Mouse (Mus musculus): Measurements from ENCODE around the gene Olfr18. TPM values are rescaled to one million over a fixed set of nuclear protein-coding genes. Genes with fewer than 3 reads are reported as not detected.
A peak's percentile ranks its signal among the peaks of the same experiment; 100 is the strongest.
"Not testable (repeated sequence)": the region's sequence is repeated elsewhere in the genome, so short reads cannot be mapped to it uniquely, and the experiment has no call there.

The Olfr18 gene
- polyA plus RNA-seq (2014; fragmentation: Nextera tagmentation; extraction: Ambion mirVana) = not detected in 2 replicates

GRCm38 (mm10) chr9:20335994-20336393, at the start of gene Olfr18:
Gene Olfr18, minus strand, starts transcription at chr9:20336094.
- Histone ChIP-seq H3K27me3 (ENCODE audit: control insufficient read depth, insufficient read depth, low read length) (no peaks in the 10 kb centered on the region), H3K4me3 (ENCODE audit: low read length) (no peak within 1 kb of the TSS), H3K4me2 (replicated peaks; ENCODE audit: low read depth, low read length) (no peak within 1 kb of the TSS), H3K4me1 (ENCODE audit: control insufficient read depth, insufficient read depth, low read length) (no peaks in the 10 kb centered on the region), H3K36me3 (ENCODE audit: control insufficient read depth, insufficient read depth, low read length) (no peaks in the 10 kb centered on the region), H3K27ac (ENCODE audit: low read depth, low read length) (no peak within 1 kb of the TSS), H3K9ac (ENCODE audit: low read depth, low read length) (no peak within 1 kb of the TSS), H3K9me3 (ENCODE audit: control insufficient read depth, low read length) (no peaks in the 10 kb centered on the region)
- no peak for ATAC-seq (ENCODE audit: low FRiP score, low TSS enrichment)

DNA sequence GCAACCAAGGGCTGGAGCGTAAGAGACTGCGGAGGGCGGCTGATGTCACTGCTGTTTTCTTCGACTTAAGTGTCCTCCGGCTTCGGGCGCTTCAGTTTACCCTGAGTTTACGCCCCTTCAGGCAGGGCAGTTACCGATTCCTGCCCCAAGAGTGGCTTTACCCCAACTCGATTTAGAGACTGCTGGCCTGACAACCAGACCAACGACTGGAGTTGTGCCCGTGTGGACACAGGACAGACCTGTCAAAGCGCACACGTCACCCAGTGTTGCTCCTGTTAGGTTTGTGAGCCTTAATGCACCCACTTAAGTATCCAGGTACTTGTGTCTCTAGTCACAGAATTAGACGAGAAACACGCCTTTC, 49.4 kb upstream of the Olfr18 start:
- H3K4me2 ChIP-seq (replicated peaks; ENCODE audit: low read depth, low read length) = peak overlapping the region; percentile 72
- H3K4me1 ChIP-seq (ENCODE audit: control insufficient read depth, insufficient read depth, low read length) = peaks cover 5% of the 10 kb centered on the region; the same call in 1 of the 2 replicates
- ATAC-seq (ENCODE audit: low FRiP score, low TSS enrichment) = no peak; the same call in 1 of the 2 replicates
- peak overlapping the region; percentile 64 for H3K4me3 ChIP-seq (ENCODE audit: low read length)
- H3K9ac ChIP-seq (ENCODE audit: low read depth, low read length) = peak overlapping the region; percentile 77
- H3K27ac ChIP-seq (ENCODE audit: low read depth, low read length) = 0 out of 2 replicates have a peak overlapping the region, but pooled peaks have one; percentile 47
- no peaks in the 10 kb centered on the region for H3K9me3 ChIP-seq (ENCODE audit: control insufficient read depth, low read length)
- no peaks in the 10 kb centered on the region for H3K36me3 ChIP-seq (ENCODE audit: control insufficient read depth, insufficient read depth, low read length)
- no peaks in the 10 kb centered on the region for H3K27me3 ChIP-seq (ENCODE audit: control insufficient read depth, insufficient read depth, low read length)
- 22% methylated on average over 16 of the region's 16 CpGs for WGBS

DNA sequence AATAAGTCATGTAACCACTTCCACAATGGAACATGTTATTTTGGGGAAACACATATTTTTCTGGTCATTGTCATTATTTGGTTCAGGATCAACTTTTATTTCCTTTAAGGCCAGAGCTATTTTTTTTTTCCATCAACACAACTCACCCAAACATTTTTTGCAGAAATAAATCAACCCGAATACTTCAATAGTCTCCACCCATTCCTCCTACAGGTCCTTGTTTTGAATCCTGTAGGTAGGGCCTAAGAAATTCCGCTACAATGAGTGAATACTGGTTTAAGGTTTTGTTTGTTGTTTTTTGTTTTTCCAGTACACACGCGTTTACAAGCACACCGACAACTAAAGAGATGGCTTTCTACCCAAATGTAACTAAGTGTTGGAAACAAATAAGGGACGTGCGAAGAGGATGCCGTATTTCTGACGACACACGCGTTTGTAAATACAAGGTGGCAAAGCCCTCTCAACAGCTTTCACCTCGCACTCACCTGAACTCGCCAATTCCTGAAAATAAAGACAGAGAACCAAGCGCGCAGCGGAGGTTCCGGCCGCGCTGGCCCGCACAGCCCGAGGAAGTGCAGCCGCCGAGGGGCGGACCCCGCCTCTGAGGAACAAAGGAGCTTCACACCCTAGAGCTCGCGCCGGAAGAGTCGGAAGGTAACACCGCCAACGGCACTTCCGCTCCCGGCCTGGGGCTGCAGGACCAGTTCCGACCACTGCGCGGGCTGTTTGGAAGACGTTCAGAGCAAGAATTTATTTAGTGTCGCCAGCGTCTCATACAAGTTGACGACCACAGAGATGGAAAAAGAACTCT, 48.8 kb upstream of the Olfr18 start, which contains the start of gene Zfp560:
Zfp560 (minus strand) TSS at position 646 of the 811 bp plus-strand sequence.
- 5% methylated on average over 40 of the region's 40 CpGs for WGBS
- Histone ChIP-seq H3K36me3 (ENCODE audit: control insufficient read depth, insufficient read depth, low read length) (no peaks in the 10 kb centered on the region), H3K4me3 (ENCODE audit: low read length) (peak within 1 kb of the TSS; percentile 64), H3K27me3 (ENCODE audit: control insufficient read depth, insufficient read depth, low read length) (no peaks in the 10 kb centered on the region), H3K4me2 (replicated peaks; ENCODE audit: low read depth, low read length) (peak within 1 kb of the TSS; percentile 72), H3K27ac (ENCODE audit: low read depth, low read length) (peak within 1 kb of the TSS; percentile 61; the same call in 1 of the 2 replicates), H3K9me3 (ENCODE audit: control insufficient read depth, low read length) (no peaks in the 10 kb centered on the region), H3K4me1 (ENCODE audit: control insufficient read depth, insufficient read depth, low read length) (peaks cover 5% of the 10 kb centered on the region; the same call in 1 of the 2 replicates), H3K9ac (ENCODE audit: low read depth, low read length) (peak within 1 kb of the TSS; percentile 77)
- ATAC-seq (ENCODE audit: low FRiP score, low TSS enrichment) = peak; percentile 100

- no peak overlapping the region for H3K9ac ChIP-seq (ENCODE audit: low read depth, low read length)
- H3K4me2 ChIP-seq (replicated peaks; ENCODE audit: low read depth, low read length) = peak overlapping the region; percentile 35; the same call in 1 of the 2 replicates
- H3K4me1 ChIP-seq (ENCODE audit: control insufficient read depth, insufficient read depth, low read length) = peaks cover 5% of the 10 kb centered on the region; the same call in 1 of the 2 replicates
- WGBS = 77% methylated on average over 7 of the region's 7 CpGs
- H3K9me3 ChIP-seq (ENCODE audit: control insufficient read depth, low read length) = no peaks in the 10 kb centered on the region
- peak overlapping the region; percentile 8; the same call in 1 of the 2 replicates for H3K4me3 ChIP-seq (ENCODE audit: low read length)
- H3K36me3 ChIP-seq (ENCODE audit: control insufficient read depth, insufficient read depth, low read length) = no peaks in the 10 kb centered on the region
- H3K27ac ChIP-seq (ENCODE audit: low read depth, low read length) = no peak overlapping the region
- no peak for ATAC-seq (ENCODE audit: low FRiP score, low TSS enrichment)
- no peaks in the 10 kb centered on the region for H3K27me3 ChIP-seq (ENCODE audit: control insufficient read depth, insufficient read depth, low read length)
These were observed 47.8 kb upstream of the Olfr18 start for GRCm38 (mm10) chr9:20383659-20384058.

- no peak overlapping the region for H3K9ac ChIP-seq (ENCODE audit: low read depth, low read length)
- no peak overlapping the region for H3K4me3 ChIP-seq (ENCODE audit: low read length)
- H3K4me2 ChIP-seq (replicated peaks; ENCODE audit: low read depth, low read length) = no peak overlapping the region
- no peaks in the 10 kb centered on the region for H3K27me3 ChIP-seq (ENCODE audit: control insufficient read depth, insufficient read depth, low read length)
- WGBS = 84% methylated on average over 1 of the region's 1 CpGs
- H3K27ac ChIP-seq (ENCODE audit: low read depth, low read length) = no peak overlapping the region
- no peak for ATAC-seq (ENCODE audit: low FRiP score, low TSS enrichment)
- H3K4me1 ChIP-seq (ENCODE audit: control insufficient read depth, insufficient read depth, low read length) = no peaks in the 10 kb centered on the region
- no peaks in the 10 kb centered on the region; the same call in 1 of the 2 replicates for H3K9me3 ChIP-seq (ENCODE audit: control insufficient read depth, low read length)
- no peaks in the 10 kb centered on the region for H3K36me3 ChIP-seq (ENCODE audit: control insufficient read depth, insufficient read depth, low read length)
These were observed 38.8 kb upstream of the Olfr18 start for GRCm38 (mm10) chr9:20374712-20375111.

DNA sequence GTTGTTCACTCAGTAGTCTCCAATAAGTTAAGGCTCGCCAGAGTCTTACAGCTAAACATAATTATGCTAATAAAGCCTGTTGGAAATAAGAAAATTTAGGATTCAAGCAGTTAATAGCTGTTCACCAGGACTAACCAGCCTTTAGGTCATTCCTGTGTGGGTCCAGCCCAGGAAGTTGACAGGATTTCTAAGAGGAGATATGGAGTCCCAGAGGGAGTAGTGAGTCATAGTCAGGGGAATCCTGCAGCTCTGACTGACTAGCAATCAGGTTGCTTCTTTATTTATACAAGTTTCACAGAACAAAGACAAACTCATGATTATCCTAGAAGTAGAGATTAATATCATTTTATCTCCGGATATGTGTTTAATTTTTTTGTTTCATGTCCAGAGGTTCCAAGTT, 31.4 kb upstream of the Olfr18 start:
- H3K9ac ChIP-seq (ENCODE audit: low read depth, low read length) = no peak overlapping the region
- ATAC-seq (ENCODE audit: low FRiP score, low TSS enrichment) = no peak
- H3K4me3 ChIP-seq (ENCODE audit: low read length) = no peak overlapping the region
- H3K9me3 ChIP-seq (ENCODE audit: control insufficient read depth, low read length) = peaks cover 4% of the 10 kb centered on the region; the same call in 1 of the 2 replicates
- H3K36me3 ChIP-seq (ENCODE audit: control insufficient read depth, insufficient read depth, low read length) = no peaks in the 10 kb centered on the region
- WGBS = 88% methylated on average over 2 of the region's 2 CpGs
- H3K4me2 ChIP-seq (replicated peaks; ENCODE audit: low read depth, low read length) = no peak overlapping the region
- no peak overlapping the region for H3K27ac ChIP-seq (ENCODE audit: low read depth, low read length)
- H3K4me1 ChIP-seq (ENCODE audit: control insufficient read depth, insufficient read depth, low read length) = no peaks in the 10 kb centered on the region
- H3K27me3 ChIP-seq (ENCODE audit: control insufficient read depth, insufficient read depth, low read length) = no peaks in the 10 kb centered on the region

GRCm38 (mm10) chr9:20348501-20348900, 12.6 kb upstream of the Olfr18 start:
- H3K27me3 ChIP-seq (ENCODE audit: control insufficient read depth, insufficient read depth, low read length) = no peaks in the 10 kb centered on the region
- H3K36me3 ChIP-seq (ENCODE audit: control insufficient read depth, insufficient read depth, low read length) = peaks cover 22% of the 10 kb centered on the region
- H3K4me3 ChIP-seq (ENCODE audit: low read length) = no peak overlapping the region
- H3K4me1 ChIP-seq (ENCODE audit: control insufficient read depth, insufficient read depth, low read length) = no peaks in the 10 kb centered on the region
- 94% methylated on average over 4 of the region's 4 CpGs for WGBS
- H3K27ac ChIP-seq (ENCODE audit: low read depth, low read length) = no peak overlapping the region
- no peak overlapping the region for H3K4me2 ChIP-seq (replicated peaks; ENCODE audit: low read depth, low read length)
- H3K9me3 ChIP-seq (ENCODE audit: control insufficient read depth, low read length) = no peaks in the 10 kb centered on the region
- no peak for ATAC-seq (ENCODE audit: low FRiP score, low TSS enrichment)
- no peak overlapping the region for H3K9ac ChIP-seq (ENCODE audit: low read depth, low read length)

DNA sequence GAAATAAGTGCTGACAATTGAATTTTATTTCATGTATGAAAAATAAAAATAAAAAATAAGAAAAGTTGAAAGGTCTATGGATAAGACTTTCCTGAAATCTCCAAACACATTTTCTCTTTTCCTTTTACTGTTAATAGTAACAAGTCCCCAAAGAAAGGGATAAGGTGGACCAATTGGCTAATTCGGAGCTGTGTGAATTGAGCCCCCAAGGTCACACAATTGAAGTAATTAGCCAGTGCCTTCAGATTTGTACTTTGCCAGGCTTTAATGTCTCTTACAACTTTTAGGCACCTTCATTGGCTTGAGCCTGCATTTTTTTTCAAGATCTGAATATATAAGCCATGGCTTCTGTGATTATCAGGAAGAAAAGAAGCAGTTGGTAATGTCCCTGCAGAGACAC, 37.7 kb downstream of the Olfr18 start, which contains the start of gene Olfr873:
Olfr873 (plus strand) TSS at position 301 of the 400 bp plus-strand sequence.
- no peaks in the 10 kb centered on the region for H3K36me3 ChIP-seq (ENCODE audit: control insufficient read depth, insufficient read depth, low read length)
- H3K27me3 ChIP-seq (ENCODE audit: control insufficient read depth, insufficient read depth, low read length) = no peaks in the 10 kb centered on the region
- whole genome bisulfite sequencing = 79% methylated on average over 1 of the region's 1 CpGs
- H3K4me1 ChIP-seq (ENCODE audit: control insufficient read depth, insufficient read depth, low read length) = no peaks in the 10 kb centered on the region
- H3K27ac ChIP-seq (ENCODE audit: low read depth, low read length) = no peak within 1 kb of the TSS
- H3K4me2 ChIP-seq (replicated peaks; ENCODE audit: low read depth, low read length) = no peak within 1 kb of the TSS
- no peak within 1 kb of the TSS for H3K9ac ChIP-seq (ENCODE audit: low read depth, low read length)
- no peak within 1 kb of the TSS for H3K4me3 ChIP-seq (ENCODE audit: low read length)
- no peak for ATAC-seq (ENCODE audit: low FRiP score, low TSS enrichment)
- H3K9me3 ChIP-seq (ENCODE audit: control insufficient read depth, low read length) = no peaks in the 10 kb centered on the region

GRCm38 (mm10) chr9:20295562-20295961, 40.3 kb downstream of the Olfr18 start:
- WGBS = 85% methylated on average over 5 of the region's 5 CpGs
- not testable (repeated sequence) for H3K9ac ChIP-seq (ENCODE audit: low read depth, low read length); H3K4me3 ChIP-seq (ENCODE audit: low read length); H3K4me2 ChIP-seq (replicated peaks; ENCODE audit: low read depth, low read length); H3K9me3 ChIP-seq (ENCODE audit: control insufficient read depth, low read length); H3K27ac ChIP-seq (ENCODE audit: low read depth, low read length); H3K36me3 ChIP-seq (ENCODE audit: control insufficient read depth, insufficient read depth, low read length); H3K27me3 ChIP-seq (ENCODE audit: control insufficient read depth, insufficient read depth, low read length); ATAC-seq (ENCODE audit: low FRiP score, low TSS enrichment); H3K4me1 ChIP-seq (ENCODE audit: control insufficient read depth, insufficient read depth, low read length)

Data from kidney, embryonic 14.5 days (tissue).